Mouse (Mus musculus) hindbrain, postnatal 0 days (tissue): ENCODE results near the gene Cap1. TPM values are rescaled to one million over a fixed set of nuclear protein-coding genes. Genes with fewer than 3 reads are reported as not detected.

Experiments
- ATAC-seq: fragments of 200-750 bp; cut with Nextera tagmentation; 2 replicates; pipeline ENCODE4 v1.8.0; 2017; ENCODE audit warnings: mild to moderate bottlenecking, moderate TSS enrichment, moderate library complexity
- DNase-seq: peaks from one replicate; pipeline ENCODE4 v3.0.0-alpha.2; 2015; ENCODE audit warnings: low spot score
- H3K27ac ChIP-seq: fragments of 300-500 bp; sonication (generic); 2 replicates; pipeline ENCODE4 v1.5.1; 2014; ENCODE audit warnings: mild to moderate bottlenecking
- H3K27me3 ChIP-seq: fragments of 300-500 bp; sonication (generic); 2 replicates; pipeline ENCODE4 v1.6.1; 2014; ENCODE audit warnings: low read length, mixed read lengths; ENCODE audit not compliant: insufficient read depth
- H3K36me3 ChIP-seq: fragments of 300-500 bp; sonication (generic); 2 replicates; pipeline ENCODE4 v1.6.1; 2014; ENCODE audit warnings: low read length, mixed read lengths; ENCODE audit not compliant: insufficient read depth
- H3K4me1 ChIP-seq: fragments of 300-500 bp; sonication (generic); 2 replicates; pipeline ENCODE4 v1.6.1; 2014; ENCODE audit warnings: antibody characterized with exemption, low read length, mixed read lengths; ENCODE audit not compliant: insufficient read depth
- H3K4me2 ChIP-seq: fragments of 300-500 bp; sonication (generic); 2 replicates; pipeline ENCODE4 v1.6.1; 2014; ENCODE audit warnings: low read depth, mild to moderate bottlenecking, low read length, moderate library complexity, mixed read lengths
- H3K4me3 ChIP-seq: fragments of 300-500 bp; sonication (generic); 2 replicates; pipeline ENCODE4 v1.5.1; 2014; ENCODE audit warnings: low read length
- H3K9ac ChIP-seq: fragments of 300-500 bp; sonication (generic); replicated peaks from 2 replicates; pipeline ENCODE4 v1.6.1; 2014; ENCODE audit warnings: mild to moderate bottlenecking, low read length, moderate library complexity, mixed read lengths
- H3K9me3 ChIP-seq: fragments of 300-500 bp; sonication (generic); 2 replicates; pipeline ENCODE4 v1.6.1; 2016; ENCODE audit warnings: low read length, mixed read lengths
- CTCF ChIP-seq: IDR thresholded peaks from 2 replicates; pipeline ENCODE4 v1.5.1; 2016; ENCODE audit warnings: antibody characterized with exemption, control low read depth, low read depth
- WGBS: fragments of 180-500 bp; shearing (Covaris S2); extraction: QIAGEN DNeasy Blood & Tissue Kit; methylation state at CpG from one replicate; pipeline ENCODE4 v1.1.7; 2014; 5-methylcytosine and 5-hydroxymethylcytosine counted together
- polyA plus RNA-seq: library from polyadenylated mRNA; unstranded; fragments of >200 nt; fragmentation: Nextera tagmentation; extraction: Ambion mirVana; gene quantifications from 2 replicates; pipeline ENCODE4 v1.2.1, GENCODE M21; 2015
- total RNA-seq: library from RNA; depleted of rRNA; stranded (reverse); fragments of >200 nt; gene quantifications from 2 replicates; pipeline ENCODE4 v1.2.3, GENCODE M21; 2014

The Cap1 gene
- total and polyA plus RNA-seq, 2 experiments from 2014 or later: 60.1 to 133 TPM

DNA sequence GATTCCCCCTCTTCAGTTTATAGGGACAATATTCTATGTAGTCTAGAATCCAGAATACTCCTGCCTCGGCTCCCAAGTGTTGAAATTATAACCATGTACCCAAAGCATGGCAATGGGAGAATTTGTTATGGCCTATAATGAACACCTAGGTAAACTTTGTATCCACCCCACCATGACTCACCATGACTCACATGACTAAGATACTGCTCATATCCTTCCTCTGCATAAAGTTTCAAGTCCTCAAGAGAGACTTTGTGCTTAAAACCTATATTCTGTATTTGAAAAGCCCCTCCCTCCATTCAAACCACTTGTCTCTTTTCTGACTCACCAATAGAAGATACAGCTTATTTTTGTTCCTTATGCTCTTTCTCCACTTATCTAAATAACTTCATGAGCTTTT lies 17.8 kb downstream of the Cap1 start:
- H3K9me3 ChIP-seq: no peaks in the 10 kb centered on the region
- no peak overlapping the region for H3K27ac ChIP-seq
- H3K9ac ChIP-seq: no peak overlapping the region
- H3K4me2 ChIP-seq: no peak overlapping the region
- H3K4me1 ChIP-seq: no peaks in the 10 kb centered on the region
- WGBS: 95% methylated on average over 1 of the region's 1 CpGs
- peaks cover 60% of the 10 kb centered on the region for H3K36me3 ChIP-seq
- no peak for TF ChIP-seq CTCF
- ATAC-seq (no peak), DNase-seq (no peak)
- H3K27me3 ChIP-seq: no peaks in the 10 kb centered on the region
- no peak overlapping the region for H3K4me3 ChIP-seq

DNA sequence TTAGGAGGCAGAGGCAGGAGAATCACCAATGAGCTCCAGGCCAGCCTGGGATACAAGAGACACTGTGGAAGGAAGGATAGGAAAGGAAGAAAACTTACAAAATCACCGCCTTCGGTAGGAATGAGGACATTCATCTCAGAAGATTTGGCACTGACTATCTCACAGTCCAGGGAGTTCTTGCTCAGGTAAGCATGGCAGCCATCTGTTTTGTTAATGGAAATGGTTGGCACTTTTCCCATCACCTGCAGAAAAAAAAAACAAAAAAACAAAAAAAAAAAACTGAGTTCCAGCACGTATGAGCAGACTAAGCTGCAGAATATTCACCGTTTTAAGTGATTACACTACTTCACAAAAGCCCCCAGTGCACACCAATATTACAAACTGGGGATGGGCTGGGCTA lies 24.0 kb downstream of the Cap1 start:
- ATAC-seq: no peak
- peaks cover 74% of the 10 kb centered on the region for H3K36me3 ChIP-seq

DNA sequence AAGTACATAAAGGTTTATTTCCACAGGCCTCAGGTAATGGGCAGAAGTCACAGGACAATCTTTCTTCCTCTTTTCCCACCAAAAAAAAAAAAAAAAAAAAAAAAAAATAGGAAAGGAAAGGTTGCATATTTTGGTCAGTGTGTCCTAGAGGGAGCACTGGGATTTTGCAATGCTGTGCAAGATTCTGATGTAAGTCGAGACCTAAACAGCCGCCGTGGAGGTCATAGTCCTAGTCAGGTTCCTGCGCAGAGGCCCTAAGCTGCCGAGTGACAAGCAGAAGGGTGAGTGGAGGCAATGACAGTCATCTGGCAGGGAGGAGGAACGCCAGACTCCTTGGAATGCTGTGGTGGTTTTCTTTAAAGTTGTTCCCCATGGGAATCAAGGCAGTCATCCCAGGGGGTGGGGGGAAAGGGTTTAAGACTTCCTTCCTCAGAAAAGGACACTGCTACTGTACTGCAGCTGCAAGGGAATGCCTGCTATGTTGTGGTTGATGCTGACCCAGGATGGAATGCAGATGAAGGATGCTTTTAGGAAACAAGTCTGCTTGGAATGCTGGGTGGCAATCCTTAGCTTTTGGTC lies 26.7 kb downstream of the Cap1 start:
- no peak for TF ChIP-seq CTCF
- WGBS: 80% methylated on average over 6 of the region's 6 CpGs
- Histone ChIP-seq H3K4me3 (no peak overlapping the region), H3K4me2 (no peak overlapping the region), H3K4me1 (no peaks in the 10 kb centered on the region), H3K27me3 (no peaks in the 10 kb centered on the region), H3K36me3 (peaks cover 76% of the 10 kb centered on the region), H3K9me3 (no peaks in the 10 kb centered on the region), H3K27ac (no peak overlapping the region), H3K9ac (no peak overlapping the region)
- DNase-seq: no peak
- ATAC-seq: no peak

More for the DNA sequence above, 24.0 kb downstream of the Cap1 start:
- no peak for DNase-seq
- TF ChIP-seq CTCF: no peak
- Histone ChIP-seq H3K9me3 (no peaks in the 10 kb centered on the region), H3K9ac (no peak overlapping the region), H3K27ac (no peak overlapping the region), H3K4me1 (no peaks in the 10 kb centered on the region), H3K4me3 (no peak overlapping the region), H3K4me2 (no peak overlapping the region), H3K27me3 (no peaks in the 10 kb centered on the region)
- WGBS: 86% methylated on average over 4 of the region's 4 CpGs

DNA sequence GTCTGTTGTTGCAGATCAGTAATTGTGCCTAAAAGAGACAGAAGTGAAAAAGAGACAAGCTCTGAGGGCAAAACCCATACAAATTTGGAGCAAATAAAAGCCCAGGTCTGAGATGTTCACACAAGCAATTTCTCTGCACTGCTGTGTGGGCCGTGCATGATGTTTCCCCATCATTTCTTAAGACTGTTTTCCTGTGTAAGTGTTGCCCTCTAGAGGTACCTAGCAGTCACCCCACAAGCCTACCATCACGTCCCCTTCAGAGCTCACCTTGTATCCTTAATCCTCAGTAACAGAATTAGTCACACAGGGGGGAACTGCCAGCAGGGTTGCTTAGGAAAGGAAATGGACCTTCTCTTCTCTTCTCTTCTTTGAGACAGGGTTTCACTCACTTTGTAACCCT lies 27.9 kb downstream of the Cap1 start:
- no peak for DNase-seq
- H3K9me3 ChIP-seq: no peaks in the 10 kb centered on the region
- peak; percentile 14; the same call in 1 of the 2 replicates for TF ChIP-seq CTCF
- no peak overlapping the region for H3K9ac ChIP-seq
- no peak overlapping the region for H3K27ac ChIP-seq
- H3K4me3 ChIP-seq: no peak overlapping the region
- no peak overlapping the region for H3K4me2 ChIP-seq
- H3K36me3 ChIP-seq: peaks cover 77% of the 10 kb centered on the region
- no peaks in the 10 kb centered on the region for H3K4me1 ChIP-seq
- ATAC-seq: no peak
- 42% methylated on average over 2 of the region's 2 CpGs for WGBS
- H3K27me3 ChIP-seq: no peaks in the 10 kb centered on the region

DNA sequence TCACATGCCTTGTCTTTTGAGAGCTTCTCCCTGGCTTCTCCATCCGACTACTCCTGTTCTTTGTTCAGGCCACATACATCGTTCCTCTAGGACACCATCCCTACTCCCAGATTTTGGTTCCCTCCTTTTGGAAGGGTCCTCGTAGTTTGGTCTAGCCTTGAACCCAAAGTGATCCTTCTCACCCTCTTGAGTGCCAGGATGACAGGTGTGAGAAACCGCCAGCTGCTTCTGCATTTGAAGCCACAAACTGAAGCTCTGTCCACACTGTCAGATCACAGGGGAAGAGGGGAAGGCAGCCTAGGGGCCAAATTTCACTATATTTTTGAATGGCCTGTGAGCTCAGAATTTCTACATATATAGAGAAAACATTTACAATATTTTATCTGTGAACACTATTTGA lies 31.1 kb downstream of the Cap1 start:
- Histone ChIP-seq H3K36me3 (peaks cover 83% of the 10 kb centered on the region), H3K27ac (no peak overlapping the region), H3K9me3 (no peaks in the 10 kb centered on the region), H3K4me1 (no peaks in the 10 kb centered on the region), H3K4me3 (no peak overlapping the region), H3K9ac (no peak overlapping the region), H3K4me2 (no peak overlapping the region), H3K27me3 (no peaks in the 10 kb centered on the region)
- DNase-seq (no peak), ATAC-seq (no peak)
- 92% methylated on average over 4 of the region's 4 CpGs for WGBS
- no peak for TF ChIP-seq CTCF

DNA sequence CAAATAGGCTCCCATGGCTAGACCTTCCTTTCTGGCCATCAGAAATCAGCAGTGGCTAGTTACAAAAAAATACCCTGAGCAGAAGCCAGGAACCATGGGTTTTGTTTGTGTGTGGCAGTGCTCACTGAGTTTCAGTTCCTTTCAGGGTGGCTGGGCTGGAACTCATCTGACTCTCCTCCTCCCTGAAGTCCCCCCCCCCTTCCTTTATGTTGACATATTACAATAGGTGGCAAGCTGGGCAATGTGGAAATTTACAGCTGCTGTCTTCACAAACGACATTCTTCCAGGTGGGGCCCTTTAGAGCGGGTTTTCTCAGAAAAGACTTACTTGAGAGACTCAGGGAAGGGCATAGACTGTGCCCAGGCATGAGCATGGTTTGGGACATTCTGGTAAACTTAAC lies 32.2 kb downstream of the Cap1 start:
- TF ChIP-seq CTCF: no peak
- 47% methylated on average over 2 of the region's 2 CpGs for WGBS
- H3K4me3 ChIP-seq: no peak overlapping the region
- H3K27ac ChIP-seq: no peak overlapping the region
- no peak overlapping the region for H3K9ac ChIP-seq
- ATAC-seq (no peak), DNase-seq (no peak)
- peaks cover 84% of the 10 kb centered on the region for H3K36me3 ChIP-seq
- no peaks in the 10 kb centered on the region for H3K9me3 ChIP-seq
- no peak overlapping the region for H3K4me2 ChIP-seq
- H3K27me3 ChIP-seq: no peaks in the 10 kb centered on the region
- no peaks in the 10 kb centered on the region for H3K4me1 ChIP-seq

DNA sequence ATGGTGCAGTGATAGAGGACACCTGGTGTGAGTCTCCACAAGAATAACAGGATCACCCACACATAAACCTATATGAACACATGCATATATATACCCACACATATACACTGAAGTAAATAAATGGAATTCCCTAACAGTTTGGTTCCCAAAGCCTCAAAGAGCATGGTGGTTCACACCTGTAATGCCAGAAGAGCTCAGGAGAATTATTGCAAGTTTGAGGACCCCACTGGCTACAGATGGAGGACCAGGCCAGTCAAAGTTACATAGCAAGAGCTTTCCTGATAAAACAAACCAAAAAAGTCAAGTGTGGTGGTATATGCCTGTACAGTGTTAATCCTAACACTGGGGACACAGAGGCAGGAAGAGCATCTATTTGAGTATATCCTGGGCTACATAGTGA lies 34.3 kb downstream of the Cap1 start:
- H3K27ac ChIP-seq: no peak overlapping the region
- no peaks in the 10 kb centered on the region for H3K27me3 ChIP-seq
- no peak for TF ChIP-seq CTCF
- no peaks in the 10 kb centered on the region for H3K9me3 ChIP-seq
- no peak for DNase-seq
- H3K36me3 ChIP-seq: peaks cover 78% of the 10 kb centered on the region
- no peaks in the 10 kb centered on the region for H3K4me1 ChIP-seq
- ATAC-seq: no peak
- no peak overlapping the region for H3K9ac ChIP-seq
- no peak overlapping the region for H3K4me2 ChIP-seq
- H3K4me3 ChIP-seq: no peak overlapping the region
